Mouse (Mus musculus) liver, adult 2 months (tissue): Measurements from ENCODE around the gene Polr3a.

ENCODE experiments used
- CTCF ChIP-seq: fragments of 200-500 bp; IDR thresholded peaks from 2 replicates; pipeline ENCODE4 v1.5.1; 2011; ENCODE audit warnings: low read depth, low read length, control low read depth
- POLR2A ChIP-seq: fragments of 200-500 bp; IDR thresholded peaks from 2 replicates; pipeline ENCODE4 v1.6.1; 2011; ENCODE audit warnings: low read length, control low read depth; ENCODE audit not compliant: insufficient read depth; ENCODE audit errors: extremely low read depth

DNA sequence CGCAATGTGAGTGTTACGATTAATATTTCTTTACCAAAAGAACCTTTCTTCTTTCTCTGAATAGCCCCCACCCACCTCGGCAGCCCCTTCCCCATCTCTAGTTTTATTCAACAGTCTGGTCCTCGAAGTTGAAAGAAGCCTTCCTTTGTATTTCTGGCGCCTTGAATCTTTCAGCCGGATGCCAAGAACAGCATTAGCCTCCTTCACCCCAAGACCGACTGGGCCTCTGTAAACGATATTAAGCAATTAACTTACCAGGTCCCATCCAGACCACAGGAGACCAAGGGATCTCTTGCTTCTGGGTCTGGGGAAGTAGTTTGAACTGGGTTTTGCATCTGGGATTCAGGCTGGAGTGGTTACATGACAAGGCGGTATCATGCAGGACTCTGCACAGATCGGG, 39.6 kb upstream of the Polr3a start:
- TF ChIP-seq CTCF (no peak), POLR2A (no peak)
